Mouse (Mus musculus): ENCODE measurements around the gene Rpgrip1l.

Rpgrip1l gene

GRCm38 (mm10) chr8:91340746-91341145 is 27.7 kb upstream of the Rpgrip1l start:
- ChIA-PET CTCF (interaction anchor here in 1 of 4 experiments (0.6 kb wide), 1 partner anchor 793 kb away, joined by 3 read pairs; no protein-coding TSS in a partner anchor), POLR2A (no interaction called here)

DNA sequence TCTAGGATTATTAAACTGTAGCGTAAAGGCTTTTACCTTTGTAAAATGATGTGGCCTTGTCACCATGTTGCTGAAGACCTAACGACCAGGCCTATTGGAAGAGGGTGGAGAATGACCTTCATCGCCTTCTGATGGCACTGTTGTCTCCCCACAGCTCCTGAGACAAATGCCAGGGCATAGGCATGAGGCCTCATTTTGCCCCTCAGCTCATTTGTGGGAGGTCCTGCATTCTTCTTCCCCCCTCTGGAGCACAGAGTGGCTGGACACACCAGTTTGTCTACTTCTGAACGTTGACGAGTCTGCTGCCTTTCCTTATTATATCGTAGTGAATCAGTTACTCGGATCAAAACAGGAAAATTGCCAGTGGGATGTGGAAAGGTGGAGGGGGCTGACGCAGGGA is 26.6 kb upstream of the Rpgrip1l start:
- POLR2A ChIA-PET = interaction anchor here in 2 of 4 experiments (0.7 to 1.6 kb wide), 3 partner anchors 9 to 353 kb away, joined by 3 to 8 read pairs (median 4); no protein-coding TSS in a partner anchor
- CTCF ChIA-PET = no interaction called here

DNA sequence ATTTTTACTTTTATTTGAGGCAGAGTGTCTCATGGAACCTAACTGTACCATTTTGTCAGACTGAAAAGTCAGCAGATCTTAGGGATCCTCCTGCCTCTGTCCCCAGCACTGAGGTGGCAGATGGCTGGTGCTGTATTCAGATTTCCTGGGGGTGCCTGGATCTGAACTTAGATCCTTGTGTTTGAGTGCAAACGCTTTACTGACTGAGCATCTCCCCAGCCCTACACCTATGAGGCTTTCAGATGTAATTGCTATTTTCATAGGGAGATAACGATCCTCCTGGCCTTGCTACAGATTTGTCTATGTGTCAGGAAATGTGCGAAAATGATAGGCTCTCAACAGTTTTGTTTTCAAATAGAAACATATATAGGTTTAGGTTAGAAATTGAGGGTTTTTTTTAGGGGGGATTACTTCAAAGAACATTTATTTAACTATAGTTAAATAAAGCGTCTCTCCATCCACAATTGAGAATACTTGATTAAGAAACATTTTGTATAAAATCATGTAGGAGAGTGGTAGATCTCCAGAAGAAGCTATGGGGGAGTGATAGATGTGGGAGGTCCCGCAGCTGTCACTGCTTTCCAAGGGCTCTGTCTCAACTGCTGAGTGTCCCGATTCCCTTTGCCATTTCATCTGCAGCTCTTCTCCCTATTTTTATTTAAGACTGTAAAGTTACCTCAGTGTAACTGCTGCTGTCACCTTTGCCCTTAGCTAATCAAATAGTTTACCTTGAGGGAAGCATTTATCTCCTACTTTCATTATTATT is 25.5 kb upstream of the Rpgrip1l start:
- CTCF ChIA-PET = no interaction called here
- POLR2A ChIA-PET = interaction anchor here in 2 of 4 experiments (1.1 to 1.6 kb wide), 3 partner anchors 8 to 15 kb away, joined by 3 to 4 read pairs (median 3); no protein-coding TSS in a partner anchor

- POLR2A ChIA-PET = interaction anchor here in 2 of 4 experiments (1.2 to 2.5 kb wide), 6 partner anchors 11 to 43 kb away, joined by 3 to 12 read pairs (median 4); partner anchors contain the start of genes Fto (in 1 of the 2) and Rpgrip1l (in 1 of the 2)
Measured at GRCm38 (mm10) chr8:91329461-91329850, 16.4 kb upstream of the Rpgrip1l start.

DNA sequence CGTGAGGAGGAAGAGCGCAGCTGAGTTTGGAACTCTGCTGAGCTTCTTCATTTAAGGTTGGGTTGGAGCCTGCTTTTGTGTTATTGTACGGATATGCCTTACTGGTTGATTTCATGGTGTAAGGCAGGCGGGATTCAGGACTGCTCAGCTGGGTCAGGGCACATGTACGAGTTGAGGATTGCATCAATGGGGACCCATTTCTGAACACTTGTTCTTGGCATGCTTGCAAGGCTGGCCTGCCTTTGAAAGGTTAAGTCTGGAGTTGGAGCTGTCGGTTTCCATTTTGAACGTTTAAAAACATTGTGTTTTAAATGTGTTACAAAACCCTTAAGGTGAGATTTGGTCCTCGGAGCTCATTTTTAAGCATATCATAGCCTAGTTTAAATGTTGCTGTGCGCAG is 16.0 kb upstream of the Rpgrip1l start:
- ChIA-PET POLR2A (interaction anchor here in 2 of 4 experiments (1.2 to 2.5 kb wide), 4 partner anchors 11 to 43 kb away, joined by 3 to 12 read pairs (median 4); partner anchors contain the start of genes Fto (in 1 of the 2) and Rpgrip1l (in 1 of the 2)), CTCF (interaction anchor here in 1 of 4 experiments (1.1 kb wide), 1 partner anchor 17 kb away, joined by 3 read pairs; no protein-coding TSS in a partner anchor)

More at GRCm38 (mm10) chr8:91329461-91329850, 16.4 kb upstream of the Rpgrip1l start:
- CTCF ChIA-PET = interaction anchor here in 1 of 4 experiments (1.1 kb wide), 1 partner anchor 17 kb away, joined by 3 read pairs; no protein-coding TSS in a partner anchor

DNA sequence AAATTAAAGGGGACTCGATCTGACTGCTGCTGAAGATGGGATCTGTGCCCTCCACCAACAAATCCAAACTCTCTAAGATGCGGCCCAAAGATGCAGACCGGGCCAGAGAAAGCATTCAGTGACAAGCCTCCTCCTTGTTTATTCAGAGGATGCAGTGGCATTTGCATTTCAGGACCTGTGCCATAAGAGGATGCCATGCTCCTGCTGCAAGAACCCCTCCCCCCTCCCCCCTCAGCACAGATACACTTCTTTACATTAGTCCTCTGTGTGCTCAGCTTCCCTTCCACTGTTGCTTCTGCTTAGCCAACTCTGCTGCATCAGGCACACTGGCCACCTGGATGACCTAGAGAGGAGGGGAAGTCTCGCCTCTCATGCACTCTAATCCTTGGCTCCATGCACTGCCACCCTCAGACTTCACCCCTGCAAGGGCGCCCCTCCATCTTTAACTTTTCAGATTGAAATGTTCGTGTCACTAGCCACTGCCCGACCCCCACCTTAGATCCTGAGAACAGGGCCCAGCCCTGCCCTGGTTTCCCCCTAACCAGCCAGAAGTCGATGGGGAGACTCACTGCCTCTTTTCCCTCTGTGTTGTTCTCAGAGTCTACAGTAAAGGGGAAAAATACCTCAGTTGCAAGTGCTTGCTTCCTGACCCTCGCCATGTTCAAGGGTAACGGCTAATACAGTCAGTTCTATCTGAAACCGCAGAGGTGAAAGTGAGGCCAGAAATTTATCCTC is 14.6 kb upstream of the Rpgrip1l start:
- POLR2A ChIA-PET = interaction anchor here in 3 of 4 experiments (0.7 to 2.5 kb wide), 5 partner anchors 13 to 38 kb away, joined by 3 to 12 read pairs (median 4); partner anchors contain the start of genes Fto (in 2 of the 3) and Rpgrip1l (in 2 of the 3)
- CTCF ChIA-PET = interaction anchor here in 1 of 4 experiments (0.6 kb wide), 1 partner anchor 339 kb away, joined by 5 read pairs; no protein-coding TSS in a partner anchor

GRCm38 (mm10) chr8:91326946-91327345 is 13.9 kb upstream of the Rpgrip1l start:
- CTCF ChIA-PET = no interaction called here
- POLR2A ChIA-PET = interaction anchor here in 3 of 4 experiments (0.7 to 1.8 kb wide), 4 partner anchors 13 to 39 kb away, joined by 3 to 9 read pairs (median 4); partner anchors contain the start of genes Fto (in 1 of the 3) and Rpgrip1l (in 1 of the 3)

DNA sequence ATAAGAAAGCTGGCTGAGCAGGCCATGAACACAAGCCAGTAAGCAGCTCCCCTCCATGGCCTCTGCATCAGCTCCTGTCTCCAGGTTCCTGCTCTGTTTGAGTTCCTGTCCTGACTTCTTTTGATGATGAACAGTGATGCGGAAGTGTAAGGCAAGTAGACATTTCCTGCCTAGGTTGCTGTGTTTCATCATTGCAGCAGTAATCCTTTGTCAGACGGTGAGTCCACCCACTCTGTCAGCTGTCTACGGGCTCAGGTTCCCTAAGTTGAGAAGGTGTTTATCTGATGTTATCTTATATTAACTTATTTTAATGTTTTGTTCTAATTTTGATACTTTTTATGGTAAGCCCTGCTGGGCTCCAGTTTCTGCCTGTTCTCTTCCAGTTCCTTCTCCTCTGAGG is 13.0 kb upstream of the Rpgrip1l start:
- POLR2A ChIA-PET = interaction anchor here in 1 of 4 experiments (0.6 to 0.8 kb wide), 2 partner anchors 9 to 418 kb away, joined by 3 to 4 read pairs; no protein-coding TSS in a partner anchor
- CTCF ChIA-PET = interaction anchor here in 1 of 4 experiments (2.3 kb wide), 1 partner anchor 12 kb away, joined by 13 read pairs; the partner anchor contains the start of genes Fto and Rpgrip1l

DNA sequence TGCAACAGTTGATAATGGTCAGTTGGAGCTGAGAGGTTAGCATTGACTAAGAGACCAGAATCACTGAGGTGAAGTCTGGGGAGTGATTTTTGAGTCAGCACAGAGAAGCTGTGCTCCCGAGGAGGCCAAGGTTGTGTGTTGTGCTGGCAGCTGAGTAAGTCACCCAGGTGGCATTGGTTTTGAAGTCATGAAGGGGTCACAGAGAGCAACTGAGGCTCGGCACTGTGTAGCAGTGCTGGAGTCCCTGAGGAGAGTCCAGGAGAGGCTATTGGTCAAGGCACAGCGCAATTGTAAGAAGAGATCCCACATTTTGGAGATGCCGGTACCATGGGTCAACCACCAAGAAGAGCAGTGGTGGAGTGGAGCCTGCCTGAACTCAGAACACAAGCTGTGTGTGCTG is 11.9 kb upstream of the Rpgrip1l start:
- ChIA-PET POLR2A (interaction anchor here in 2 of 4 experiments (0.8 to 2.3 kb wide), 5 partner anchors 8 to 12 kb away, joined by 3 to 13 read pairs (median 4); partner anchors contain the start of genes Fto (in 2 of the 2) and Rpgrip1l (in 2 of the 2)), CTCF (interaction anchor here in 3 of 4 experiments (0.6 to 2.3 kb wide), 7 partner anchors 11 to 165 kb away, joined by 3 to 13 read pairs (median 4); partner anchors contain the start of genes Fto (in 2 of the 3) and Rpgrip1l (in 2 of the 3))

GRCm38 (mm10) chr8:91324271-91324670 is 11.2 kb upstream of the Rpgrip1l start:
- ChIA-PET CTCF (interaction anchor here (0.6 to 2.3 kb wide), 8 partner anchors 10 to 165 kb away, joined by 3 to 13 read pairs (median 4); partner anchors contain the start of genes Fto (in 2 of the 4) and Rpgrip1l (in 2 of the 4)), POLR2A (interaction anchor here in 2 of 4 experiments (0.6 to 2.3 kb wide), 8 partner anchors 9 to 137 kb away, joined by 3 to 13 read pairs (median 3); partner anchors contain the start of genes Fto (in 2 of the 2) and Rpgrip1l (in 2 of the 2))

DNA sequence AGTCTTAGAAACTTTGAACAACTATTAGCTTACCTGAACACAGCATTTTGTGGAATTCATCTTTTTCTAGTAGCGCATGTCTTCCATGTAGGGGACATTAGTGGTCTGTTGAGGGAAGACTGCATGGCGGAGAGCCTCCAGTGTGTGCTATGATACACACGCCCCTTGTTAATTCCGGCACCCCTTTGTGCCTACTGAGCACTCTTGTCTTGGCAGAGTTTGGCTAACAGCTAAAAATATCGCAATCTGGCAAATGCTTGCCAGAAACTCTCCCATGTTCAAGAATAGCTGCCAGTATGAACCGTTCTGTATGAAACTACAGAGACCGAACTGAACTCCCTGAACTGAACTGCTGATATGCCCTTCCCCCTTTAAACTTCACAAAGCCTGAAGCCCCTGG is 10.4 kb upstream of the Rpgrip1l start:
- ChIA-PET POLR2A (interaction anchor here in 2 of 4 experiments (1.3 to 2.4 kb wide), 3 partner anchors 9 to 15 kb away, joined by 3 to 13 read pairs (median 10); partner anchors contain the start of genes Fto (in 2 of the 2) and Rpgrip1l (in 2 of the 2)), CTCF (no interaction called here)

DNA sequence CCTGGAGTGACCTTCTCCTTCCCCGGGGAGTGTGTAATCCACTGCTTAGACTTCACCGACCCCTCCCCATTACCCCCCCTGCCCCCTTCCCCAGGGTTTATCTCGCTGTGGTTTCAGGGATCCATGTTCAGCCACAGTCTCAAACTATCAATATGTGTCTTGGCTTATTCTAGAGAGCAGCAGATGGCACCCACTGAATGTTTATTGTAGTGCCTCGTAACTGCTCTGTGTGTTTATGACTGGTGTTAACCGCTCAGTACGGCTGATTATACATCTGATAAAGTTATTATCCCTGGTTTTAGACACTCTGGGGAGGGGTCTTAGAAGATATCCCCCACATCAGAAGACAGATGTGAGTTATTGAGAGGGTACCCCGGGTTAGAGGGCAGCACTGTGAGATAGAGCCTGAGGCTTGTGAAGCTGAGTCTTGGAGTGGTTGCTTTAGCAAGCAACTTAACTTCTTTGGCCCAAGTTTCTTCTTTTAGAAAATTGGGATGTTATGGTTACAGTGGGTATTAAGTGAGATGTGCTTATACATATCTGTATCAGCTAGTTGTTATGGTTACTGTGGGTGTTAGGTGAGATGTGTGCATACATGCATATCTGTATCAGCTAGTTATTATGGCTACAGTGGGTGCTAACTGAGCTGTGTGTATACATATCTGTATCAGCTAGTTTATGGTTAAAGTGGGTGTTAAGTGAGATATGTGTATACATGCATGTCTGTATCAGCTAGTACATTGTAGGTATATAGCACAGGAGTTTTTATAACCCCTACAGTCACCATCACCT is 6.1 kb upstream of the Rpgrip1l start:
- ChIA-PET CTCF (no interaction called here), POLR2A (no interaction called here)

DNA sequence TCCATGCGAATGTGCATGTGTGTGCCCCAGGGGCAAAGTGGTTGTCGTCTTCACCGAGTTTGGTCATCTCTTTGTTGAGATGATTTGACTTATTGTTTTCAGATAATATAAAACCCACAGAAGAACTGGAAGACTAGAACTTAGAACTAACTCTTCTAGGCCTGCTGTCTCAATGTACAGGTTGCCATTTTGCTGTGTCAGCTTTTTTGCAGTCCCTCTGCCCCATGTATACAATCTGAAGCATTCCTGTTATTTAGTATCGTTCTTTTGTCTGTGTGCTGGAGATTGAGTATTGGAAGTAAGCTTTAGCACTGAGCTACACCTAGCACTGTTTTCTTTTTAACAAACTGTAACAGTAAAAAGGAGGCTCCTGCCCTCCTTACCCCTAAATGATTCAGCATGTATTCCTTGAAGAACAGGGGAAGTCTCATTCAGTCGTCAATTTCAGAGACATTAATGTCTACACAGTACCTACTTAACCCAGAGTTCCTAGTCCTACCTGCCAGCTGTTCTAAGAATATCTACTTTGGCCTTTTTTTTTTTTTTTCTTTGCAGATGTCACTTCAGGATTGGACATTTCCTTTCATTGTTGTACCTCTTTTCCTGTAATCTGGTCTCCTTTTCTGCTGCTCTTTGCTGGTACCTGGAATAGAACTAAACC is 4.6 kb upstream of the Rpgrip1l start:
- CTCF ChIA-PET = no interaction called here
- POLR2A ChIA-PET = interaction anchor here in 1 of 4 experiments (0.8 kb wide), 1 partner anchor 12 kb away, joined by 3 read pairs; no protein-coding TSS in a partner anchor

- CTCF ChIA-PET = interaction anchor here in 3 of 4 experiments (1.0 to 1.5 kb wide), 4 partner anchors 8 to 160 kb away, joined by 3 to 4 read pairs (median 4); no protein-coding TSS in a partner anchor
Measured at GRCm38 (mm10) chr8:91312342-91312741, 720 bp downstream of the Rpgrip1l start.

GRCm38 (mm10) chr8:91304481-91305386 is 8.3 kb downstream of the Rpgrip1l start:
- ChIA-PET POLR2A (interaction anchor here in 1 of 4 experiments (0.6 kb wide), 1 partner anchor 228 kb away, joined by 3 read pairs; no protein-coding TSS in a partner anchor), CTCF (interaction anchor here in 3 of 4 experiments (0.6 to 1.0 kb wide), 7 partner anchors 8 to 693 kb away, joined by 3 to 4 read pairs (median 3); partner anchors contain the start of genes Fto (in 2 of the 3) and Rpgrip1l (in 2 of the 3))

More at GRCm38 (mm10) chr8:91312342-91312741, 720 bp downstream of the Rpgrip1l start:
- POLR2A ChIA-PET = interaction anchor here in 3 of 4 experiments (0.7 to 2.3 kb wide), 9 partner anchors 10 to 305 kb away, joined by 3 to 12 read pairs (median 4); no protein-coding TSS in a partner anchor

DNA sequence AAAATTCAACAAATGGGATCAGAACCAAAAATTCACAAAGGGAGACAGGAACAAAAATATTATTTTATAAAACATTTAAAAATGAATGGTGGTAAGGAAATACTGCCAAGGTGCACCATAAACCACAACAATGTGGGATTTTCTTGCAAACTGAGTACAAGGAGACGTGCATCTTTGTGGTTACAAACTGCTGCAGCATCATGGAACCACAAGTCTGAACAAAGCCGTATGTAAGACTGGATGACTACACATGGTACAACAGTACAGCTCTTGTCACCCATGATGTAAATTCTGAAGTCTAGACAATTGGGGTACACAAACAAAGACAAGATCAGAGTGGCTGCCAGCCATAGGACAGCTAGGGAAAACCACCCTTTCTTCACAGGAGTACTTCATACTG is 14.4 kb downstream of the Rpgrip1l start:
- POLR2A ChIA-PET = no interaction called here

More for the DNA sequence above, 14.4 kb downstream of the Rpgrip1l start:
- CTCF ChIA-PET = no interaction called here
